Mouse (Mus musculus) testis, adult 2 months (tissue): ENCODE measurements around the gene Olfr96.

Source experiments
- CTCF ChIP-seq: fragments of 200-500 bp; IDR thresholded peaks from 2 replicates; pipeline ENCODE4 v1.5.1; 2012; ENCODE audit warnings: low read depth, mild to moderate bottlenecking, inconsistent platforms, low read length, moderate library complexity; ENCODE audit not compliant: control insufficient read depth, insufficient read depth, insufficient replicate concordance
- POLR2A ChIP-seq: fragments of 200-500 bp; IDR thresholded peaks from 2 replicates; pipeline ENCODE4 v1.6.1; 2012; ENCODE audit warnings: low read depth, mild to moderate bottlenecking, inconsistent platforms, low read length, moderate library complexity; ENCODE audit not compliant: control insufficient read depth

GRCm38 (mm10) chr17:37218486-37218885 is 1.5 kb upstream of the Olfr96 start:
- TF ChIP-seq POLR2A (no peak), CTCF (no peak)
